Mouse (Mus musculus) forebrain, embryonic 16.5 days (tissue): ENCODE data around the gene Pex7. TPM values are rescaled to one million over a fixed set of nuclear protein-coding genes. Genes with fewer than 3 reads are reported as not detected.

ENCODE experiments used
- ATAC-seq: fragments of 200-750 bp; cut with Nextera tagmentation; 2 replicates; pipeline ENCODE4 v1.8.0; 2017; ENCODE audit warnings: mild to moderate bottlenecking, moderate library complexity
- H3K27ac ChIP-seq: fragments of 300-500 bp; sonication (generic); 2 replicates; pipeline ENCODE4 v1.5.1; 2014; ENCODE audit warnings: low read length, control low read depth
- H3K27me3 ChIP-seq: fragments of 300-500 bp; sonication (generic); replicated peaks from 2 replicates; pipeline ENCODE4 v1.6.1; 2014; ENCODE audit warnings: low read length; ENCODE audit not compliant: control insufficient read depth, insufficient read depth
- H3K36me3 ChIP-seq: fragments of 300-500 bp; sonication (generic); 2 replicates; pipeline ENCODE4 v1.6.1; 2014; ENCODE audit not compliant: control insufficient read depth, insufficient read depth
- H3K4me1 ChIP-seq: fragments of 300-500 bp; sonication (generic); replicated peaks from 2 replicates; pipeline ENCODE4 v1.6.1; 2014; ENCODE audit warnings: low read length; ENCODE audit not compliant: control insufficient read depth, insufficient read depth
- H3K4me2 ChIP-seq: fragments of 300-500 bp; sonication (generic); 2 replicates; pipeline ENCODE4 v1.6.1; 2014; ENCODE audit warnings: mild to moderate bottlenecking, low read length, control low read depth
- H3K4me3 ChIP-seq: fragments of 300-500 bp; sonication (generic); replicated peaks from 2 replicates; pipeline ENCODE4 v1.5.1; 2014; ENCODE audit warnings: mild to moderate bottlenecking, low read length, control low read depth
- H3K9ac ChIP-seq: fragments of 300-500 bp; sonication (generic); replicated peaks from 2 replicates; pipeline ENCODE4 v1.6.1; 2014; ENCODE audit warnings: low read depth, low read length, control low read depth
- H3K9me3 ChIP-seq: fragments of 300-500 bp; sonication (generic); 2 replicates; pipeline ENCODE4 v1.6.1; 2016; ENCODE audit warnings: low read length; ENCODE audit not compliant: control insufficient read depth
- WGBS: fragments of 180-500 bp; shearing (Covaris S2); extraction: QIAGEN DNeasy Blood & Tissue Kit; methylation state at CpG from one replicate; pipeline ENCODE4 v1.1.7; 2014; 5-methylcytosine and 5-hydroxymethylcytosine counted together
- polyA plus RNA-seq: library from polyadenylated mRNA; unstranded; fragments of >200 nt; fragmentation: Nextera tagmentation; extraction: Ambion mirVana; gene quantifications from 2 replicates; pipeline ENCODE4 v1.2.1, GENCODE M21; 2015

Pex7 gene
- polyA plus RNA-seq, 1 experiment from 2014 or later, result 23.9 TPM

- H3K27me3 ChIP-seq, result no peaks in the 10 kb centered on the region
- H3K36me3 ChIP-seq, result no peaks in the 10 kb centered on the region
- H3K9me3 ChIP-seq, result no peaks in the 10 kb centered on the region
- H3K4me2 ChIP-seq, result no peak overlapping the region
- no peak overlapping the region for H3K9ac ChIP-seq
- WGBS, result 49% methylated on average over 7 of the region's 7 CpGs
- no peak for ATAC-seq
- no peak overlapping the region for H3K4me3 ChIP-seq
- no peaks in the 10 kb centered on the region for H3K4me1 ChIP-seq
- H3K27ac ChIP-seq, result no peak overlapping the region
These were observed 30.8 kb downstream of the Pex7 start for GRCm38 (mm10) chr10:19876669-19877068.

- H3K27ac ChIP-seq, result no peak overlapping the region
- H3K4me3 ChIP-seq, result no peak overlapping the region
- H3K9me3 ChIP-seq, result no peaks in the 10 kb centered on the region
- ATAC-seq, result no peak
- no peak overlapping the region for H3K4me2 ChIP-seq
- no peaks in the 10 kb centered on the region for H3K4me1 ChIP-seq
- no peaks in the 10 kb centered on the region for H3K27me3 ChIP-seq
- H3K9ac ChIP-seq, result no peak overlapping the region
- 85% methylated on average over 5 of the region's 5 CpGs for WGBS
- no peaks in the 10 kb centered on the region for H3K36me3 ChIP-seq
These were observed 32.1 kb downstream of the Pex7 start for GRCm38 (mm10) chr10:19875346-19875745.

- no peak overlapping the region for H3K9ac ChIP-seq
- H3K9me3 ChIP-seq, result no peaks in the 10 kb centered on the region
- no peaks in the 10 kb centered on the region for H3K36me3 ChIP-seq
- no peak overlapping the region for H3K4me3 ChIP-seq
- peaks cover 15% of the 10 kb centered on the region for H3K4me1 ChIP-seq
- H3K27me3 ChIP-seq, result peaks cover 24% of the 10 kb centered on the region
- no peak overlapping the region for H3K27ac ChIP-seq
- no peak overlapping the region for H3K4me2 ChIP-seq
- 88% methylated on average over 7 of the region's 7 CpGs for WGBS
- no peak for ATAC-seq
These were observed 51.7 kb downstream of the Pex7 start for GRCm38 (mm10) chr10:19855597-19856306.

- WGBS, result 69% methylated on average over 2 of the region's 2 CpGs
- no peak overlapping the region for H3K4me3 ChIP-seq
- ATAC-seq, result no peak
- H3K9me3 ChIP-seq, result no peaks in the 10 kb centered on the region
- no peak overlapping the region for H3K27ac ChIP-seq
- no peak overlapping the region for H3K9ac ChIP-seq
- no peaks in the 10 kb centered on the region for H3K36me3 ChIP-seq
- H3K4me1 ChIP-seq, result peaks cover 31% of the 10 kb centered on the region
- H3K4me2 ChIP-seq, result no peak overlapping the region
- H3K27me3 ChIP-seq, result peaks cover 38% of the 10 kb centered on the region
These were observed 53.9 kb downstream of the Pex7 start for GRCm38 (mm10) chr10:19853609-19854008.

GRCm38 (mm10) chr10:19852776-19853175 lies 54.7 kb downstream of the Pex7 start:
- ATAC-seq, result no peak
- Histone ChIP-seq H3K4me1 (peaks cover 31% of the 10 kb centered on the region), H3K4me2 (no peak overlapping the region), H3K9ac (no peak overlapping the region), H3K9me3 (no peaks in the 10 kb centered on the region), H3K4me3 (no peak overlapping the region), H3K27ac (no peak overlapping the region), H3K27me3 (peaks cover 41% of the 10 kb centered on the region), H3K36me3 (no peaks in the 10 kb centered on the region)
- WGBS, result 36% methylated on average over 6 of the region's 6 CpGs

GRCm38 (mm10) chr10:19850998-19851691 lies 56.3 kb downstream of the Pex7 start, which contains the start of gene Slc35d3:
Gene Slc35d3 (minus strand): TSS chr10:19851459.
- H3K4me1 ChIP-seq, result peaks cover 31% of the 10 kb centered on the region
- peak within 1 kb of the TSS; percentile 58 for H3K4me3 ChIP-seq
- under 1% methylated on average over 62 of the region's 72 CpGs for WGBS
- H3K4me2 ChIP-seq, result peak within 1 kb of the TSS; percentile 99
- H3K27me3 ChIP-seq, result peaks cover 44% of the 10 kb centered on the region
- H3K9ac ChIP-seq, result peak within 1 kb of the TSS; percentile 59
- no peaks in the 10 kb centered on the region for H3K9me3 ChIP-seq
- ATAC-seq, result peak; percentile 75
- H3K36me3 ChIP-seq, result no peaks in the 10 kb centered on the region
- H3K27ac ChIP-seq, result no peak within 1 kb of the TSS

GRCm38 (mm10) chr10:19850544-19850997 lies 56.9 kb downstream of the Pex7 start:
- H3K4me1 ChIP-seq, result peaks cover 31% of the 10 kb centered on the region
- peak; percentile 47 for ATAC-seq
- no peaks in the 10 kb centered on the region for H3K36me3 ChIP-seq
- H3K9ac ChIP-seq, result peak overlapping the region; percentile 59
- H3K4me3 ChIP-seq, result peak overlapping the region; percentile 58
- WGBS, result 0% methylated on average over 36 of the region's 36 CpGs
- no peaks in the 10 kb centered on the region for H3K9me3 ChIP-seq
- H3K4me2 ChIP-seq, result peak overlapping the region; percentile 99
- no peak overlapping the region for H3K27ac ChIP-seq
- H3K27me3 ChIP-seq, result peaks cover 44% of the 10 kb centered on the region

- WGBS, result under 1% methylated on average over 31 of the region's 32 CpGs
- H3K27me3 ChIP-seq, result peaks cover 44% of the 10 kb centered on the region
- H3K36me3 ChIP-seq, result no peaks in the 10 kb centered on the region
- H3K9me3 ChIP-seq, result no peaks in the 10 kb centered on the region
- peaks cover 31% of the 10 kb centered on the region for H3K4me1 ChIP-seq
- no peak overlapping the region for H3K27ac ChIP-seq
- peak overlapping the region; percentile 35 for H3K9ac ChIP-seq
- ATAC-seq, result peak; percentile 43
- peak overlapping the region; percentile 58 for H3K4me3 ChIP-seq
- H3K4me2 ChIP-seq, result peak overlapping the region; percentile 99
These were observed 57.6 kb downstream of the Pex7 start for GRCm38 (mm10) chr10:19849771-19850365.
